Mouse (Mus musculus): ENCODE data around the gene Ccl26. TPM values are rescaled to one million over a fixed set of nuclear protein-coding genes. Genes with fewer than 3 reads are reported as not detected.

Gene Ccl26
- polyA plus RNA-seq, 1 experiment, result not detected

GRCm38 (mm10) chr5:135547990-135548389 is 15.4 kb downstream of the Ccl26 start:
- no peak for TF ChIP-seq GATA1 (IDR thresholded peaks at IDR 0.05; ENCODE audit: low read length)

- no peak for TF ChIP-seq GATA1 (IDR thresholded peaks at IDR 0.05; ENCODE audit: low read length)
Measured at GRCm38 (mm10) chr5:135544865-135545797, 18.2 kb downstream of the Ccl26 start, which contains the start of gene Hip1. Hip1 (minus strand) TSS chr5:135545120.

GRCm38 (mm10) chr5:135544032-135544558 is 19.3 kb downstream of the Ccl26 start:
- TF ChIP-seq GATA1 (IDR thresholded peaks at IDR 0.05; ENCODE audit: low read length), result no peak

- no peak for TF ChIP-seq GATA1 (IDR thresholded peaks at IDR 0.05; ENCODE audit: low read length)
Measured at GRCm38 (mm10) chr5:135537794-135538214, 25.6 kb downstream of the Ccl26 start.

GRCm38 (mm10) chr5:135537326-135537725 is 26.0 kb downstream of the Ccl26 start:
- no peak for TF ChIP-seq GATA1 (IDR thresholded peaks at IDR 0.05; ENCODE audit: low read length)

GRCm38 (mm10) chr5:135535867-135536266 is 27.5 kb downstream of the Ccl26 start:
- TF ChIP-seq GATA1 (IDR thresholded peaks at IDR 0.05; ENCODE audit: low read length), result no peak

GRCm38 (mm10) chr5:135533431-135533830 is 29.9 kb downstream of the Ccl26 start:
- no peak for TF ChIP-seq GATA1 (IDR thresholded peaks at IDR 0.05; ENCODE audit: low read length)

- TF ChIP-seq GATA1 (IDR thresholded peaks at IDR 0.05; ENCODE audit: low read length), result no peak
Measured at GRCm38 (mm10) chr5:135531306-135531845, 32.0 kb downstream of the Ccl26 start.

- TF ChIP-seq GATA1 (IDR thresholded peaks at IDR 0.05; ENCODE audit: low read length), result no peak
Measured at GRCm38 (mm10) chr5:135529964-135530363, 33.4 kb downstream of the Ccl26 start.

GRCm38 (mm10) chr5:135529310-135529709 is 34.1 kb downstream of the Ccl26 start:
- no peak for TF ChIP-seq GATA1 (IDR thresholded peaks at IDR 0.05; ENCODE audit: low read length)

- TF ChIP-seq GATA1 (IDR thresholded peaks at IDR 0.05; ENCODE audit: low read length), result no peak
Measured at GRCm38 (mm10) chr5:135527986-135528385, 35.4 kb downstream of the Ccl26 start.

- no peak for TF ChIP-seq GATA1 (IDR thresholded peaks at IDR 0.05; ENCODE audit: low read length)
Measured at GRCm38 (mm10) chr5:135524660-135525560, 38.5 kb downstream of the Ccl26 start.

GRCm38 (mm10) chr5:135524087-135524486 is 39.3 kb downstream of the Ccl26 start:
- no peak for TF ChIP-seq GATA1 (IDR thresholded peaks at IDR 0.05; ENCODE audit: low read length)

- TF ChIP-seq GATA1 (IDR thresholded peaks at IDR 0.05; ENCODE audit: low read length), result no peak
Measured at GRCm38 (mm10) chr5:135522111-135522722, 41.2 kb downstream of the Ccl26 start.

- TF ChIP-seq GATA1 (IDR thresholded peaks at IDR 0.05; ENCODE audit: low read length), result no peak
Measured at GRCm38 (mm10) chr5:135517348-135517883, 46.0 kb downstream of the Ccl26 start.
